Mouse (Mus musculus) myocyte (in vitro differentiated cells): Measurements from ENCODE around the gene Rdh8.

Experiments used
- E2F4 ChIP-seq: IDR thresholded peaks from one replicate; pipeline ENCODE4 v1.6.1; 2011; ENCODE audit warnings: mild to moderate bottlenecking, control low read depth, moderate library complexity; ENCODE audit not compliant: insufficient read depth
- MAX ChIP-seq: IDR thresholded peaks from one replicate; pipeline ENCODE4 v1.6.1; 2011; ENCODE audit warnings: low read depth, mild to moderate bottlenecking, control low read depth
- MYOD1 ChIP-seq, 3 experiments: IDR thresholded peaks; one replicate each; pipeline ENCODE4 v1.6.1; 2011; ENCODE audit warnings: control low read depth in 2 of 3, low read depth in 2 of 3, mild to moderate bottlenecking in 2 of 3, moderate library complexity in 1 of 3; ENCODE audit not compliant: insufficient read length in 2 of 3, control insufficient read depth in 1 of 3
- POLR2A ChIP-seq: IDR thresholded peaks from one replicate; pipeline ENCODE4 v1.6.1; 2011; ENCODE audit warnings: low read depth, mild to moderate bottlenecking, control low read depth, moderate library complexity; ENCODE audit not compliant: insufficient read length
- USF1 ChIP-seq: IDR thresholded peaks from one replicate; pipeline ENCODE4 v1.6.1; 2011; ENCODE audit warnings: low read depth, mild to moderate bottlenecking, control low read depth, moderate library complexity

- TF ChIP-seq POLR2A (no peak), E2F4 (no peak), MYOD1 (IDR thresholded peaks at IDR 0.05; ENCODE audit: control insufficient read depth in 1 of 3, insufficient read length in 2 of 3, low read depth in 2 of 3) (no peak), MAX (no peak), USF1 (no peak)
Measured at GRCm38 (mm10) chr9:20828127-20828526, 9.8 kb downstream of the Rdh8 start.
